Mouse (Mus musculus) urinary bladder, postnatal 14 days (tissue): Measurements from ENCODE around the gene Cyp4f39.
A peak's percentile ranks its signal among the peaks of the same experiment; 100 is the strongest.
"Not testable (repeated sequence)": the region's sequence is repeated elsewhere in the genome, so short reads cannot be mapped to it uniquely, and the experiment has no call there.

Experiments used
- DNase-seq: peaks from one replicate; pipeline ENCODE4 v3.0.0; 2021; ENCODE audit warnings: low spot score

The Cyp4f39 gene

DNA sequence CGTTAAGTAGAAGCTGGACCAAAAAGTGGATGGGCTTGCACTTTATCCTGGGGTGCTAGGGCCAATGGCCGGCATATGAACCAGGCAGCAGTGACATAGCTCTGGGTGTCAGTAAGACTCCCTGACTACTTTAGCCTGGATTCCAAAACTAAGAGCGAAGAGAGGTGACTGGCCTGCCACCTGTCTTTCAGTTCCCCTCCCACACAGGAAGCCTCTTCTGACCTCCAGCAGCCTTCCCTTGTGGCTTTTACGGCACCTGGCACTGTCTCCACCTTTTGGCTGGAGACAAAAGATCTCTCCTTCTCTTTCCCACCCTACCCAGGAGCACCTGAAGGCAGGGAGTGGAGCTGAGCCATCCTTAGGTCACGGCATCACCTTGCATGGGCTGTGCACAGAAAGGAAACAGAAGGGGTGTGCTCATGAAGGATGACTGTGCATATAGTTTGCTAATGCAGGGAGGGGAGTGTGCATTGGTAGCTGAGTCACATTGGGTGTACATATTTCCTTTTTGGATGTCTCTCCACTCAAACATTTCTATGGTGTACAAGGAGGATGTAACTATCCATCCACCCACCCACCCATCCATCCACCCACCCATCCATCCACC is 22.5 kb downstream of the Cyp4f39 start:
- no peak for DNase-seq

GRCm38 (mm10) chr17:32477204-32477603 is 24.7 kb downstream of the Cyp4f39 start:
- no peak for DNase-seq

DNA sequence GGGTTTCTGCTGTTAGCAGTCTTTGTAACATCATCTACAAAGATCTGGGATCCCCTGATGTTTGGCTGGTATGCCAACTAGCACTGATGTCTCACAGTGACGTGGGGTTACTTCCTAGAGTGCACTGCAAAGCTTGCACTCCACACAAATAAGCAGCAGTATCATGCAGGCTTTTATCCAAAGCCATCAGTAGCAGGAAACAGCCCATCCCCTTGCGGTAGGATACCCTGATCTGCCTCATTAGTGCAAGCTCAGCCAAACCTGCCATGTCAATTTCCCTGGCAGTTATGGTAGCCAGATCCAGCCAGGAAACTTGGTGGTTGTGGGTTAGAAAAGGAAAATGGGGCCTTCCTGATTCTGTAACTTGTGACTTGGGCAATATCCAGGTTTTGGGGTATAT is 26.2 kb downstream of the Cyp4f39 start:
- DNase-seq = no peak

DNA sequence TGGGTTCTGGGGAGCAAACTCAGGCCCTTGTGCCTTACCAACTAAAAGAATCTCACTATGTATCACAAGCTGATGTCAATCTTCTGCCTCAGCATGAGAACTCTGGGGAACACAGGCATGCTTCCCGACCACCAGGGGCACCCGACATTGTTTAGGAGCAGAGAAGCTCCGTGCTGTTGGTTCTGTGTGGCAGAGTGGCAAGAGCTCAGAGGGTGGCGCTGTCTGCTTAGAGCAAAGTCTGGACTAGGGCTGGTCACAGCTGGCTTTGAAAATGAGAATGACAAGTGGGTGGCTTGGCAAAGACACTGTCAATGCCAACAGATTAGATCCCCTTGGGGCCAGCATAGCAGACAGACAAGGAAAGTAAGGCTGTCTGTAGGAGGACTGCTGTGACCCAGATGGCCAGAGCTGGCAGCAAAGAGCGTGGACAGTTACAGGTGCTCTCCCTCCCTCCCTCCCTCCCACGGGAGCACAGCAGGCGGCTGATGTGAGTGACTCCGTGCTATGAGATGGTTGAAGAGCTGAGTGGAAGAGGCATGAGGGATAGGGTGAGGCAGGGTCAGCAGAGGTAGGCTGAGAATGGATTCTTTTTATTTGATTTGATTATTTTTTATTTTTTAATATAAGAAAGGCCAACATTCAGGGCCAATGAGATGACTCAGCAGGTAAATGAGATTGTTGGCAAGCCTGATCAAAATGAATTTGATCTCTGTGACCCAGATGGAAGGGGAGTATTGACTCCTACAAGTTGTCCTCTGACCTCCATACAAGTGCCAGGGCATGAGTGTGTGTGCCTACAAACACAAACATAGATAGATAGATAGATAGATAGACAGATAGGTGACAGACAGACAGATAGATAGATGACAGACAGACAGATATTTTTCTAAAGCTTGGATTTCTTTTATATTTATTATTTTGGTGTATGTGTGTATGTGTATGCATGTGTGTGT is 27.3 kb downstream of the Cyp4f39 start:
- no peak for DNase-seq

DNA sequence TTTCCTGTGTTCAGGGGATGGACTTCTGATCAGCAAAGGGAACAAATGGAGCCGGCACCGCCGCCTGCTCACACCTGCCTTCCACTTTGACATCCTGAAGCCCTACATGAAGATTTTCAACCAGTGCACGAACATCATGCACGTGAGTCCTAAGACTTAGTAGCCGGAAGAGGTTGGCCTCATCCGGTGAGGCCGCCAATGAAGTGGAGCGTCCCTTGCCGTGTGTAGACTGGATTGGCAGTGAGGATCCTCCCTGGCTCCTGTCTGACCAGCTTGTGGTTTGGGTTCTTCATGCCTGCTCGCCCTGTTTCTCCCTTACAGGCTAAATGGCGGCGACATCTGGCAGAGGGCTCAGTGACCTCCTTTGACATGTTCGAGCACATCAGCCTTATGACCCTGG is 29.2 kb downstream of the Cyp4f39 start:
- DNase-seq = no peak

DNA sequence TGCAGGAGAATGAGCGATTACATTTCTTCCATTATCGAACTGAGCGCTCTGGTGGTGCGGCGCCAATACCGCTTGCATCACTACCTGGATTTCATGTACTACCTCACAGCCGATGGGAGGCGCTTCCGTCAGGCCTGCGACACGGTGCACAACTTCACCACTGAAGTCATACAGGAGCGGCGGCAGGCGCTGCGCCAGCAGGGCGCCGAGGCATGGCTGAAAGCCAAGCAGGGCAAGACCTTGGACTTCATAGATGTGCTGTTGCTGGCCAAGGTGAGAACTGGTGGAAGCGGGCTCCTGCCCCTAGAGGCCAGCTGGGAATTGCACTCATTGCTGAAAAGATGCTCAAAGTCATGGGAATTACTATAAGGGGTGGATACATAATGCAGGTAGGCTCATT is 30.7 kb downstream of the Cyp4f39 start:
- peak; percentile 86 for DNase-seq

GRCm38 (mm10) chr17:32492349-32492980 is 39.9 kb downstream of the Cyp4f39 start:
- peak; percentile 30 for DNase-seq

GRCm38 (mm10) chr17:32494601-32495000 is 42.1 kb downstream of the Cyp4f39 start:
- peak; percentile 75 for DNase-seq

DNA sequence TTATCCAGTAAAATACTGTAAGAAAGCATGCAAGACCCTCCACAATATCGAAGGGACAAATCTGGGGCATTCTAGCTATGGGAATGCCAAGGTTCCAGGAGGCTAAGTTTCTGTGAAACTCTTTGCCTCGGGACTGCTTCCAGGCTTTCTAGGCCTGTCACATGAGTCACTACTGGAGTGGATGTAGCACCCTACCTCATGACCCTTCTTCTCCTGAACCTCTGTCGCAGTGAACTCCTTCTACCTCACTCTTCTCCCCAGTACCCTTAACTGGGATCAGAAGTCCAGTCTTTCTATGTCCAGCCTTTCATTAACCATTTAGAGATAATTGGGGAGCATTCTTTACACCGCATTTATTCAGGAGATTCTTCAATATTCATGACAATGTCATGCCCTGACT is 48.0 kb downstream of the Cyp4f39 start:
- DNase-seq = not testable (repeated sequence)

GRCm38 (mm10) chr17:32501051-32501450 is 48.5 kb downstream of the Cyp4f39 start:
- DNase-seq = no peak

DNA sequence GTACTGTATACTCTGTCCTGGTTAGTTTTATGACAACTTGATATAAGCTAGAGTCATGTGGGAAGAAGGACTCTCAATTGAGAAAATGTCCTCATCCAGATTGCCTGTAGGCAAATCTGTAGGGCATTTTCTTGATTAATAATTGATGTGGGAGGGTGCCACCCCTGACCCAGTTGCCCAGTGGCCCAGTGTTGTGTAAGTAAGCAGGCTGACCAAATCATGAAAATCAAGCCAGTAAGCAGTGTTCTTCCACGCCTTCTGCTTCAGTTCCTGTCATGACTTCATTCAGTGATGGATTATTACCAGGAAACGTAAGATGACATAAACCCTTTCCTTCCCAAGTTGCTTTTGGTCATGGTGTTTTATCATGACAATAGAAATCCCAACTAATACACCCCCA is 50.6 kb downstream of the Cyp4f39 start:
- DNase-seq = no peak

GRCm38 (mm10) chr17:32505851-32506728 is 53.6 kb downstream of the Cyp4f39 start, which contains the start of gene Cyp4f17:
Cyp4f17 (plus strand) TSS chr17:32506050.
- DNase-seq = peak; percentile 42

DNA sequence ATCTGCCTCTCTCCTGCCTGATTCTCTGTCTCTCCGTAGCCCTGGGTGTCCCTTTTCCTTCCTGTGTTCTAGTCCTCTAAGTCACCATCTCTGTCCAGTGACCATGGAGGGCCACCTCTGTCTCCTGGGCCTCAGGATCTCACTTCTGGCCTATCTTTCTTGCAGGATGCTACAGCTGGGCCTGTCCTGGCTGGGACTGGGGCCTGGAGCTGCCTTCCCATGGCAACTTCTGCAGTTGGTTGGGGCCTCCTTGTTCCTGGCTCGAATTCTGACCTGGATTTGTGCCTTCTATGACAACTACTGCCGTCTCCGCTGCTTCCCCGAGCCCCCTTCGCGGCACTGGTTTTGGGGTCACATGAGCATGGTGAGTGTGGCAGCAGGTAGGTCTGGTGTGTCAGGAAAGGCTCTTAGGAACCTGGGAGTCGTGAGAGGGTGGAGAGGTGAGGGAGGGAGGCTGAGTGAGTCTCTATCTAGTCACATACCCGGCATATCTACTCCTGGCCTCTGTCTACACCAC is 54.3 kb downstream of the Cyp4f39 start:
- peak; percentile 19 for DNase-seq

- no peak for DNase-seq
Measured at GRCm38 (mm10) chr17:32516126-32516525, 63.6 kb downstream of the Cyp4f39 start.

DNA sequence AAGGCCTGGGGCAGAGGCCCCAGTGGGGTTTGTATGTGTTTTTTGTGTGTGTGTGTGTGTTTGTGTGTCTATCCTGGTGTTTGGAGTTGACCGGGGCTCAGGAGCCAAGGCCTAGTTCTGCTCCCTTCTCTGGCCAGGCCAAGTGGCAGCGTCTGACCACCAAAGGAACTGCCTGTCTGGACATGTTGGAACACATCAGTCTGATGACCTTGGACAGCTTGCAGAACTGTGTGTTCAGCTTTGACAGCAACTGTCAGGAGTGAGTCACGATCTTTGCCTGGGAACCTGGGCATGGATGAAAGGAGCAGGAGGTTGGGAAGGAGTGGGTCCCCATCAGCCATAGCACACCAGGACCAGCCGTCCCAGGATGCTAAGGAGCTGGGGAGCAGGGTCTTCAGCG is 69.5 kb downstream of the Cyp4f39 start:
- no peak for DNase-seq

DNA sequence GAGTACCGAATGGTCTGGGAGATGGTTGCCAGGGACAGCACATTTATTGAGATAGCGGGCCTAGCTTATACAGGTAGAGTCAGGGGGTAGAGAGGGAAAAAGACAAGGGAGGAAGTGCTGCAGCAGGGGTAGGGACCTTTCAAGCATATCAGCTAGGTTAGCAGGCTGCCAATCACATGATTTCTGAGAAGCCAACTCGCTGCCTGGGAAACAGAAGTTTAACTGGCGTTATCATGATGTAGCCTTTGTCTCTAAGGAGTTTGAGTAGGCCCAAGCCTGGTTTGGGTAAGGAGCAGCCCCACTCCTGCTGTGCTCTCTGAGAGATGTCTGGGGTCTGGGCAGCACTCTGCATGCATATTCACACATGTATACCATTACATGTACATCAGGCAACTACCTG is 69.9 kb downstream of the Cyp4f39 start:
- no peak for DNase-seq

DNA sequence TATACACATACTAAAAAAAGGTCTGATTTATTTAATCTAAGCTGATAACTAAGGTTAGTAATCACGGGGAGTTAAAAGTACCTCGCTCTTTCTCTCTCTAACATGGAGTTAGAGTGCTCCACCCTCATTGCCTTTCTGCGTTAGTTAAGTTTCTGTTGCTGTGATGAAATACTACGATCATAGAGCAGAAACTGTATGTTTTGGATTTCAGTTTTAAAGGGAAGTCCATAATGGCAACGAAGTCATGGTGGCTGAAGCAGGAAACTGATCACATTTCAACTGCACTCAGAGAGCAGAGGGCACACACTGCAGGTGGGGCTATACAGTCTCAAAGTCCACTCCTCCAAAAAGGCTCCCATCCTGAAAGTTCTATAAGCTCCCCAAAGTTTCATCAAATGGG is 70.3 kb downstream of the Cyp4f39 start:
- DNase-seq = no peak

DNA sequence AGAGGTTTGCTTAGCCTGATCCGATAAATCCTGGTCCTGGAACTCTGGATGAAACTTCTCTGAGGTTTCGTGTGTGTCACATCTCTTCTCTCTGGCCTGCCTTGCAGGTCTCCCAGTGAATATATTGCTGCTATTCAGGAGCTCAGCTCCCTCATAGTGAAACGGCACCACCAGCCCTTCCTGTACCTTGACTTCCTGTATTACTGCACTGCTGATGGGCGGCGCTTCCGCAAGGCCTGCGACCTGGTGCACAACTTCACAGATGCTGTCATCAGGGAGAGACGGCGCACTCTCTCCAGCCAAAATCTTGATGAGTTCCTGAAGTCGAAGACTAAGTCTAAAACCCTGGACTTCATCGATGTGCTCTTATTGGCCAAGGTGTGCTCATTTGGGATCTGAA is 71.4 kb downstream of the Cyp4f39 start:
- no peak for DNase-seq

- not testable (repeated sequence) for DNase-seq
Measured at GRCm38 (mm10) chr17:32526341-32526740, 73.8 kb downstream of the Cyp4f39 start.

- no peak for DNase-seq
Measured at GRCm38 (mm10) chr17:32527748-32528147, 75.2 kb downstream of the Cyp4f39 start.
